Mouse (Mus musculus) liver, embryonic 14.5 days (tissue): Measurements from ENCODE around the gene Cfdp1.

Experiments used
- CTCF ChIP-seq: IDR thresholded peaks from 2 replicates; pipeline ENCODE4 v1.5.1; 2016; ENCODE audit warnings: antibody characterized with exemption, low read depth, control low read depth
- EP300 ChIP-seq: IDR thresholded peaks from 2 replicates; pipeline ENCODE4 v1.6.1; 2016; ENCODE audit warnings: antibody characterized with exemption, low read depth

DNA sequence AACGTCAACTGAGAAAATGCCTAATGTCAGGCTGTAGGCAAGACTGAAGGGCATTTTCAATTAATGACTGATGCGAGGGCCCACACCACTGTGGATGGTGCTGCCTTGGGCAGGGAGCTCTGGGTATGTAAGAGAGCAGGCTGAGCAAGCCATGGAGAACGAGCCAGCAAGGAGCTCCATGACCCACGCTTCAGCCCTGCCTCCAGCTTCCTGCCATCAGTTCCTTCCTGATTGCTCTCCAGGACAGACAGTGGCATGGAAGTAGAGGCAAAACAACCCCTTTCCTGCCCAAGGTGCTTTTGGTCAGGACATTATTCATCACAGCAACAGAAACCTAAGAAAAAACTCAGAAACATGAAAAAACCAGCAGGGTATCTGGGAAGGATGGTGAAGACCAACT, 33.4 kb downstream of the Cfdp1 start:
- TF ChIP-seq CTCF = no peak
- TF ChIP-seq EP300 = no peak
